Mouse (Mus musculus): ENCODE data around the gene Lrig2. TPM values are rescaled to one million over a fixed set of nuclear protein-coding genes. Genes with fewer than 3 reads are reported as not detected.

Lrig2 gene
- polyA plus RNA-seq, 1 experiment from 2014 or later, result 25.7 TPM

- no peak for ATAC-seq (replicated peaks; ENCODE audit: insufficient number of reproducible peaks, low FRiP score, low TSS enrichment, low read depth)
- no peak overlapping the region for H3K4me2 ChIP-seq (ENCODE audit: low read depth, low read length)
Measured at GRCm38 (mm10) chr3:104518931-104519330, 7.2 kb upstream of the Lrig2 start.

GRCm38 (mm10) chr3:104518411-104518810, 6.7 kb upstream of the Lrig2 start:
- WGBS, result 77% methylated on average over 3 of the region's 3 CpGs
- H3K9ac ChIP-seq (replicated peaks; ENCODE audit: low read length), result no peak overlapping the region
- no peak overlapping the region for H3K4me2 ChIP-seq (ENCODE audit: low read depth, low read length)
- H3K36me3 ChIP-seq (replicated peaks; ENCODE audit: control insufficient read depth, insufficient read depth, low read depth, low read length), result no peaks in the 10 kb centered on the region
- no peaks in the 10 kb centered on the region for H3K27me3 ChIP-seq (ENCODE audit: control insufficient read depth, insufficient read depth, low read length)
- H3K9me3 ChIP-seq (replicated peaks; ENCODE audit: control insufficient read depth, low read length), result no peaks in the 10 kb centered on the region
- H3K4me3 ChIP-seq (ENCODE audit: low read depth, low read length), result no peak overlapping the region
- ATAC-seq (replicated peaks; ENCODE audit: insufficient number of reproducible peaks, low FRiP score, low TSS enrichment, low read depth) (no peak), DNase-seq (ENCODE audit: low spot score) (no peak)
- no peak overlapping the region for H3K27ac ChIP-seq (replicated peaks; ENCODE audit: low read depth, low read length)
- H3K4me1 ChIP-seq (ENCODE audit: control insufficient read depth, insufficient read depth, low read length), result no peaks in the 10 kb centered on the region

More at GRCm38 (mm10) chr3:104518931-104519330, 7.2 kb upstream of the Lrig2 start:
- Histone ChIP-seq H3K9ac (replicated peaks; ENCODE audit: low read length) (no peak overlapping the region), H3K36me3 (replicated peaks; ENCODE audit: control insufficient read depth, insufficient read depth, low read depth, low read length) (no peaks in the 10 kb centered on the region), H3K4me3 (ENCODE audit: low read depth, low read length) (no peak overlapping the region), H3K9me3 (replicated peaks; ENCODE audit: control insufficient read depth, low read length) (no peaks in the 10 kb centered on the region), H3K27me3 (ENCODE audit: control insufficient read depth, insufficient read depth, low read length) (no peaks in the 10 kb centered on the region), H3K27ac (replicated peaks; ENCODE audit: low read depth, low read length) (no peak overlapping the region), H3K4me1 (ENCODE audit: control insufficient read depth, insufficient read depth, low read length) (no peaks in the 10 kb centered on the region)
- 67% methylated on average over 6 of the region's 6 CpGs for WGBS
- no peak for DNase-seq (ENCODE audit: low spot score)

- ATAC-seq (replicated peaks; ENCODE audit: insufficient number of reproducible peaks, low FRiP score, low TSS enrichment, low read depth) (no peak), DNase-seq (ENCODE audit: low spot score) (no peak)
- H3K27ac ChIP-seq (replicated peaks; ENCODE audit: low read depth, low read length), result no peak overlapping the region
- no peaks in the 10 kb centered on the region for H3K4me1 ChIP-seq (ENCODE audit: control insufficient read depth, insufficient read depth, low read length)
- H3K9ac ChIP-seq (replicated peaks; ENCODE audit: low read length), result no peak overlapping the region
- H3K4me3 ChIP-seq (ENCODE audit: low read depth, low read length), result no peak overlapping the region
- H3K4me2 ChIP-seq (ENCODE audit: low read depth, low read length), result no peak overlapping the region
- 75% methylated on average over 5 of the region's 5 CpGs for WGBS
- no peaks in the 10 kb centered on the region for H3K27me3 ChIP-seq (ENCODE audit: control insufficient read depth, insufficient read depth, low read length)
- no peaks in the 10 kb centered on the region for H3K9me3 ChIP-seq (replicated peaks; ENCODE audit: control insufficient read depth, low read length)
- no peaks in the 10 kb centered on the region for H3K36me3 ChIP-seq (replicated peaks; ENCODE audit: control insufficient read depth, insufficient read depth, low read depth, low read length)
Measured at GRCm38 (mm10) chr3:104517161-104517560, 5.4 kb upstream of the Lrig2 start.

DNA sequence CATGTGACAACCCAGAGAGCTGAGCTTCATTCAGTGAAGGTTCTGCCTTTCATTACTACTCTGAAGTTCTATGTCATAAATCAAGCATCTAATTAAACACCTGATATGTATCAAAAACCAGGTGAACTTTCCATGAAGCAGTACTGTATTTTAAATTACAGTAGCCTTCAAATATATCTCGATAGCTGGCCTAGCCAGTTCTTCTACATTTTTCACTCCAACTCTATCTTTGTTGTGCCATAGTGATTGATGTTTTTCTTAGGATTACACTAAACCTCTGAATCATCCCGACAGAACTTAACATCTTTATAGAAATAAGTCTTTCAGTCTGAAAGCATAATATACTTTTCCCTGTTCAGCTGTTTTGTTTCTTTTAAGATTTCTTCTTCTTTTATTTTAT, 2.8 kb upstream of the Lrig2 start:
- H3K27ac ChIP-seq (replicated peaks; ENCODE audit: low read depth, low read length), result no peak overlapping the region
- 84% methylated on average over 2 of the region's 2 CpGs for WGBS
- no peaks in the 10 kb centered on the region for H3K36me3 ChIP-seq (replicated peaks; ENCODE audit: control insufficient read depth, insufficient read depth, low read depth, low read length)
- H3K4me1 ChIP-seq (ENCODE audit: control insufficient read depth, insufficient read depth, low read length), result no peaks in the 10 kb centered on the region
- no peaks in the 10 kb centered on the region for H3K9me3 ChIP-seq (replicated peaks; ENCODE audit: control insufficient read depth, low read length)
- H3K9ac ChIP-seq (replicated peaks; ENCODE audit: low read length), result no peak overlapping the region
- H3K27me3 ChIP-seq (ENCODE audit: control insufficient read depth, insufficient read depth, low read length), result no peaks in the 10 kb centered on the region
- no peak overlapping the region for H3K4me2 ChIP-seq (ENCODE audit: low read depth, low read length)
- ATAC-seq (replicated peaks; ENCODE audit: insufficient number of reproducible peaks, low FRiP score, low TSS enrichment, low read depth) (no peak), DNase-seq (ENCODE audit: low spot score) (no peak)
- H3K4me3 ChIP-seq (ENCODE audit: low read depth, low read length), result no peak overlapping the region

DNA sequence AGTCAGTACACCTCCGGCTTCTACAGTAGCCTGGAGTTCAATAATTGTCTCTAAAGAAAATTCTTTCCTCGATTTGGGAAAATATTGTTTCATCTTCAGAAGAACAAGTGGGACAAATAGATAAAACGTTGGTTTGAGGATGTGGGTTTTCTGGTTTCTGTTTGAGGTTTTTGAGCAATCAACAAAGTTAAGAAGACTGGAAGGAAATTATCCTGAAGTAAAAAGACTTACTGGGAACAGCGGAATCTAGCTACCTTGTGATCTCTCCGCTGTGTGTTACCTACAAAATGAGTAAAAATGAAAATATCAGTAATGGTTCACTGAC, 668 bp upstream of the Lrig2 start:
- peak overlapping the region; percentile 69 for H3K4me2 ChIP-seq (ENCODE audit: low read depth, low read length)
- H3K36me3 ChIP-seq (replicated peaks; ENCODE audit: control insufficient read depth, insufficient read depth, low read depth, low read length), result no peaks in the 10 kb centered on the region
- 26% methylated on average over 5 of the region's 5 CpGs for WGBS
- DNase-seq (ENCODE audit: low spot score), result no peak
- H3K27ac ChIP-seq (replicated peaks; ENCODE audit: low read depth, low read length), result peak overlapping the region; percentile 52; the same call in 1 of the 2 replicates
- H3K9ac ChIP-seq (replicated peaks; ENCODE audit: low read length), result peak overlapping the region; percentile 67
- H3K9me3 ChIP-seq (replicated peaks; ENCODE audit: control insufficient read depth, low read length), result no peaks in the 10 kb centered on the region
- H3K4me3 ChIP-seq (ENCODE audit: low read depth, low read length), result peak overlapping the region; percentile 92
- no peak for ATAC-seq (replicated peaks; ENCODE audit: insufficient number of reproducible peaks, low FRiP score, low TSS enrichment, low read depth)
- H3K4me1 ChIP-seq (ENCODE audit: control insufficient read depth, insufficient read depth, low read length), result no peaks in the 10 kb centered on the region
- H3K27me3 ChIP-seq (ENCODE audit: control insufficient read depth, insufficient read depth, low read length), result no peaks in the 10 kb centered on the region

- Histone ChIP-seq H3K4me3 (ENCODE audit: low read depth, low read length) (peak overlapping the region; percentile 92), H3K36me3 (replicated peaks; ENCODE audit: control insufficient read depth, insufficient read depth, low read depth, low read length) (no peaks in the 10 kb centered on the region), H3K4me1 (ENCODE audit: control insufficient read depth, insufficient read depth, low read length) (no peaks in the 10 kb centered on the region), H3K27ac (replicated peaks; ENCODE audit: low read depth, low read length) (peak overlapping the region; percentile 87), H3K9ac (replicated peaks; ENCODE audit: low read length) (peak overlapping the region; percentile 85), H3K4me2 (ENCODE audit: low read depth, low read length) (peak overlapping the region; percentile 48), H3K9me3 (replicated peaks; ENCODE audit: control insufficient read depth, low read length) (no peaks in the 10 kb centered on the region), H3K27me3 (ENCODE audit: control insufficient read depth, insufficient read depth, low read length) (no peaks in the 10 kb centered on the region)
- peak; percentile 42; the same call in 1 of the 2 replicates for ATAC-seq (replicated peaks; ENCODE audit: insufficient number of reproducible peaks, low FRiP score, low TSS enrichment, low read depth)
- peak; percentile 52 for DNase-seq (ENCODE audit: low spot score)
- WGBS, result 1% methylated on average over 14 of the region's 14 CpGs
Measured at GRCm38 (mm10) chr3:104510771-104511429, 818 bp downstream of the Lrig2 start.

DNA sequence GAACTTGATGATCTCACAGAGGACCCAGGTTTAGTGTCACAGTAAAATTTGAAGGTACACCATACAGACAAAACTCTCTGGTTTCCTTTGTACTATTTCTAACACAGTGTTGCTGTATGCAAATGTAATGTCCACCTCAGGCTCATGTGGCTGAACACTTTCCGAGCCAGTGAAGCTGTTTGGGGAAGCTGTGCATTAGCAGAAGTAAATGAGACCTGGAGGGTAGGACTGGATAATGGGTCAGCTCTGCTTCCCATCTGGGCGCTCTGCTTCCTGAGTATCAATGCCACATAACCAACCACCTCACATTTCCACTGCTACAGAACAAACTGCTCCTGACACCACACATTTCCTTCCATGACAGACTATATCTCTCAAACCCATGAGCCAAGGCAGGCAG, 10.1 kb downstream of the Lrig2 start:
- H3K4me3 ChIP-seq (ENCODE audit: low read depth, low read length), result no peak overlapping the region
- no peak overlapping the region for H3K4me2 ChIP-seq (ENCODE audit: low read depth, low read length)
- no peaks in the 10 kb centered on the region for H3K36me3 ChIP-seq (replicated peaks; ENCODE audit: control insufficient read depth, insufficient read depth, low read depth, low read length)
- no peaks in the 10 kb centered on the region for H3K27me3 ChIP-seq (ENCODE audit: control insufficient read depth, insufficient read depth, low read length)
- no peak for ATAC-seq (replicated peaks; ENCODE audit: insufficient number of reproducible peaks, low FRiP score, low TSS enrichment, low read depth)
- H3K4me1 ChIP-seq (ENCODE audit: control insufficient read depth, insufficient read depth, low read length), result no peaks in the 10 kb centered on the region
- no peak overlapping the region for H3K9ac ChIP-seq (replicated peaks; ENCODE audit: low read length)
- no peaks in the 10 kb centered on the region for H3K9me3 ChIP-seq (replicated peaks; ENCODE audit: control insufficient read depth, low read length)
- H3K27ac ChIP-seq (replicated peaks; ENCODE audit: low read depth, low read length), result no peak overlapping the region
- 89% methylated on average over 2 of the region's 2 CpGs for WGBS
- no peak for DNase-seq (ENCODE audit: low spot score)

GRCm38 (mm10) chr3:104500881-104501280, 10.8 kb downstream of the Lrig2 start:
- H3K9ac ChIP-seq (replicated peaks; ENCODE audit: low read length), result no peak overlapping the region
- H3K27ac ChIP-seq (replicated peaks; ENCODE audit: low read depth, low read length), result no peak overlapping the region
- H3K9me3 ChIP-seq (replicated peaks; ENCODE audit: control insufficient read depth, low read length), result no peaks in the 10 kb centered on the region
- H3K4me1 ChIP-seq (ENCODE audit: control insufficient read depth, insufficient read depth, low read length), result no peaks in the 10 kb centered on the region
- WGBS, result 86% methylated on average over 2 of the region's 2 CpGs
- H3K36me3 ChIP-seq (replicated peaks; ENCODE audit: control insufficient read depth, insufficient read depth, low read depth, low read length), result no peaks in the 10 kb centered on the region
- H3K27me3 ChIP-seq (ENCODE audit: control insufficient read depth, insufficient read depth, low read length), result no peaks in the 10 kb centered on the region
- no peak overlapping the region for H3K4me3 ChIP-seq (ENCODE audit: low read depth, low read length)
- no peak overlapping the region for H3K4me2 ChIP-seq (ENCODE audit: low read depth, low read length)
- ATAC-seq (replicated peaks; ENCODE audit: insufficient number of reproducible peaks, low FRiP score, low TSS enrichment, low read depth) (no peak), DNase-seq (ENCODE audit: low spot score) (no peak)

Measured in embryonic facial prominence, embryonic 11.5 days (tissue).